Mouse (Mus musculus): Measurements from ENCODE around the gene Tmem222. TPM values are rescaled to one million over a fixed set of nuclear protein-coding genes. Genes with fewer than 3 reads are reported as not detected.

Gene Tmem222
- polyA plus RNA-seq, 1 experiment, result 70.6 TPM

GRCm38 (mm10) chr4:133262882-133263281 is 14.7 kb downstream of the Tmem222 start, which contains the start of gene Sytl1:
TSS of gene Sytl1 (minus strand) at chr4:133263113.
- WGBS, result 32% methylated on average over 7 of the region's 7 CpGs
- no peak within 1 kb of the TSS for H3K27ac ChIP-seq (ENCODE audit: insufficient read depth, low read depth, low read length)
- DNase-seq, result peak; percentile 36

GRCm38 (mm10) chr4:133262375-133262765 is 15.2 kb downstream of the Tmem222 start:
- no peak for DNase-seq
- Histone ChIP-seq H3K27me3 (replicated peaks; ENCODE audit: control insufficient read depth, insufficient read depth, low read length) (no peaks in the 10 kb centered on the region), H3K36me3 (ENCODE audit: control insufficient read depth, insufficient read depth, low read length) (no peaks in the 10 kb centered on the region), H3K4me3 (ENCODE audit: insufficient read depth, low read depth, low read length) (peak overlapping the region; percentile 36; the same call in 1 of the 2 replicates), H3K27ac (ENCODE audit: insufficient read depth, low read depth, low read length) (no peak overlapping the region), H3K4me1 (ENCODE audit: control insufficient read depth, insufficient read depth, low read length) (peaks cover 4% of the 10 kb centered on the region; the same call in 1 of the 2 replicates)
- WGBS, result 68% methylated on average over 7 of the region's 7 CpGs
- TF ChIP-seq CTCF (conservative IDR thresholded peaks at IDR 0.05; ENCODE audit: insufficient read depth, insufficient read length, low read depth, low read length) (no peak), POLR2A (IDR thresholded peaks at IDR 0.05; ENCODE audit: low read depth, low read length) (no peak)

More at GRCm38 (mm10) chr4:133262882-133263281, 14.7 kb downstream of the Tmem222 start, which contains the start of gene Sytl1:
- TF ChIP-seq POLR2A (IDR thresholded peaks at IDR 0.05; ENCODE audit: low read depth, low read length), result no peak
- TF ChIP-seq CTCF (conservative IDR thresholded peaks at IDR 0.05; ENCODE audit: insufficient read depth, insufficient read length, low read depth, low read length), result 0 out of 2 replicates have a peak, but pooled peaks have one; percentile 24
- H3K4me3 ChIP-seq (ENCODE audit: insufficient read depth, low read depth, low read length), result peak within 1 kb of the TSS; percentile 36
- no peaks in the 10 kb centered on the region for H3K36me3 ChIP-seq (ENCODE audit: control insufficient read depth, insufficient read depth, low read length)
- no peaks in the 10 kb centered on the region for H3K4me1 ChIP-seq (ENCODE audit: control insufficient read depth, insufficient read depth, low read length)
- H3K27me3 ChIP-seq (replicated peaks; ENCODE audit: control insufficient read depth, insufficient read depth, low read length), result no peaks in the 10 kb centered on the region

GRCm38 (mm10) chr4:133261641-133262374 is 15.8 kb downstream of the Tmem222 start:
- TF ChIP-seq POLR2A (IDR thresholded peaks at IDR 0.05; ENCODE audit: low read depth, low read length) (no peak), CTCF (conservative IDR thresholded peaks at IDR 0.05; ENCODE audit: insufficient read depth, insufficient read length, low read depth, low read length) (no peak)
- Histone ChIP-seq H3K27me3 (replicated peaks; ENCODE audit: control insufficient read depth, insufficient read depth, low read length) (no peaks in the 10 kb centered on the region), H3K4me3 (ENCODE audit: insufficient read depth, low read depth, low read length) (no peak overlapping the region), H3K36me3 (ENCODE audit: control insufficient read depth, insufficient read depth, low read length) (no peaks in the 10 kb centered on the region), H3K4me1 (ENCODE audit: control insufficient read depth, insufficient read depth, low read length) (peaks cover 5% of the 10 kb centered on the region; the same call in 1 of the 2 replicates), H3K27ac (ENCODE audit: insufficient read depth, low read depth, low read length) (no peak overlapping the region)
- DNase-seq, result no peak
- WGBS, result 58% methylated on average over 10 of the region's 10 CpGs

GRCm38 (mm10) chr4:133257798-133258408 is 19.7 kb downstream of the Tmem222 start:
- no peaks in the 10 kb centered on the region for H3K36me3 ChIP-seq (ENCODE audit: control insufficient read depth, insufficient read depth, low read length)
- H3K27ac ChIP-seq (ENCODE audit: insufficient read depth, low read depth, low read length), result no peak overlapping the region
- no peak overlapping the region for H3K4me3 ChIP-seq (ENCODE audit: insufficient read depth, low read depth, low read length)
- H3K27me3 ChIP-seq (replicated peaks; ENCODE audit: control insufficient read depth, insufficient read depth, low read length), result no peaks in the 10 kb centered on the region
- DNase-seq, result no peak
- H3K4me1 ChIP-seq (ENCODE audit: control insufficient read depth, insufficient read depth, low read length), result peaks cover 5% of the 10 kb centered on the region; the same call in 1 of the 2 replicates
- 66% methylated on average over 12 of the region's 12 CpGs for WGBS
- TF ChIP-seq CTCF (conservative IDR thresholded peaks at IDR 0.05; ENCODE audit: insufficient read depth, insufficient read length, low read depth, low read length) (no peak), POLR2A (IDR thresholded peaks at IDR 0.05; ENCODE audit: low read depth, low read length) (no peak)

GRCm38 (mm10) chr4:133257230-133257629 is 20.4 kb downstream of the Tmem222 start:
- no peak overlapping the region for H3K4me3 ChIP-seq (ENCODE audit: insufficient read depth, low read depth, low read length)
- H3K27me3 ChIP-seq (replicated peaks; ENCODE audit: control insufficient read depth, insufficient read depth, low read length), result no peaks in the 10 kb centered on the region
- TF ChIP-seq POLR2A (IDR thresholded peaks at IDR 0.05; ENCODE audit: low read depth, low read length), result no peak
- no peak for TF ChIP-seq CTCF (conservative IDR thresholded peaks at IDR 0.05; ENCODE audit: insufficient read depth, insufficient read length, low read depth, low read length)
- peak; percentile 66 for DNase-seq
- no peaks in the 10 kb centered on the region for H3K36me3 ChIP-seq (ENCODE audit: control insufficient read depth, insufficient read depth, low read length)
- peaks cover 5% of the 10 kb centered on the region; the same call in 1 of the 2 replicates for H3K4me1 ChIP-seq (ENCODE audit: control insufficient read depth, insufficient read depth, low read length)
- WGBS, result 41% methylated on average over 12 of the region's 12 CpGs
- no peak overlapping the region for H3K27ac ChIP-seq (ENCODE audit: insufficient read depth, low read depth, low read length)

- H3K27me3 ChIP-seq (replicated peaks; ENCODE audit: control insufficient read depth, insufficient read depth, low read length), result no peaks in the 10 kb centered on the region
- H3K36me3 ChIP-seq (ENCODE audit: control insufficient read depth, insufficient read depth, low read length), result no peaks in the 10 kb centered on the region
- H3K4me3 ChIP-seq (ENCODE audit: insufficient read depth, low read depth, low read length), result 0 out of 2 replicates have a peak overlapping the region, but pooled peaks have one; percentile 7
- no peak for TF ChIP-seq CTCF (conservative IDR thresholded peaks at IDR 0.05; ENCODE audit: insufficient read depth, insufficient read length, low read depth, low read length)
- TF ChIP-seq POLR2A (IDR thresholded peaks at IDR 0.05; ENCODE audit: low read depth, low read length), result no peak
- 28% methylated on average over 24 of the region's 24 CpGs for WGBS
- no peak for DNase-seq
- H3K4me1 ChIP-seq (ENCODE audit: control insufficient read depth, insufficient read depth, low read length), result peaks cover 5% of the 10 kb centered on the region; the same call in 1 of the 2 replicates
- no peak overlapping the region for H3K27ac ChIP-seq (ENCODE audit: insufficient read depth, low read depth, low read length)
Observed at GRCm38 (mm10) chr4:133256820-133257219, 20.8 kb downstream of the Tmem222 start.

- WGBS, result 84% methylated on average over 6 of the region's 6 CpGs
- TF ChIP-seq CTCF (conservative IDR thresholded peaks at IDR 0.05; ENCODE audit: insufficient read depth, insufficient read length, low read depth, low read length) (no peak), POLR2A (IDR thresholded peaks at IDR 0.05; ENCODE audit: low read depth, low read length) (no peak)
Observed at GRCm38 (mm10) chr4:133255392-133255791, 22.2 kb downstream of the Tmem222 start.

More at GRCm38 (mm10) chr4:133255392-133255791, 22.2 kb downstream of the Tmem222 start:
- peaks cover 5% of the 10 kb centered on the region; the same call in 1 of the 2 replicates for H3K4me1 ChIP-seq (ENCODE audit: control insufficient read depth, insufficient read depth, low read length)
- H3K27me3 ChIP-seq (replicated peaks; ENCODE audit: control insufficient read depth, insufficient read depth, low read length), result no peaks in the 10 kb centered on the region
- no peaks in the 10 kb centered on the region for H3K36me3 ChIP-seq (ENCODE audit: control insufficient read depth, insufficient read depth, low read length)
- no peak overlapping the region for H3K27ac ChIP-seq (ENCODE audit: insufficient read depth, low read depth, low read length)
- DNase-seq, result no peak
- no peak overlapping the region for H3K4me3 ChIP-seq (ENCODE audit: insufficient read depth, low read depth, low read length)
